Mouse (Mus musculus) G1E (cell line): ENCODE measurements around the gene D630023F18Rik. TPM values are rescaled to one million over a fixed set of nuclear protein-coding genes. Genes with fewer than 3 reads are reported as not detected.

ENCODE experiments used
- ATAC-seq: 2 replicates; pipeline ENCODE4 v1.8.0; 2016; ENCODE audit warnings: mild to moderate bottlenecking; ENCODE audit not compliant: insufficient number of reproducible peaks, poor library complexity, low FRiP score, severe bottlenecking; ENCODE audit errors: extremely low read depth
- DNase-seq: peaks from one replicate; pipeline ENCODE4 v3.0.0; 2012; ENCODE audit warnings: low spot score
- H3K27me3 ChIP-seq: 2 replicates; pipeline ENCODE4 v1.6.1; 2012; ENCODE audit warnings: mild to moderate bottlenecking, low read length, inconsistent platforms; ENCODE audit not compliant: insufficient read depth
- H3K36me3 ChIP-seq: replicated peaks from 2 replicates; pipeline ENCODE3; 2012; ENCODE audit warnings: mild to moderate bottlenecking, inconsistent platforms
- H3K4me1 ChIP-seq: 2 replicates; pipeline ENCODE4 v1.6.1; 2012; ENCODE audit warnings: low read depth, low read length, inconsistent platforms, mixed read lengths; ENCODE audit not compliant: insufficient read depth
- H3K4me3 ChIP-seq: 2 replicates; pipeline ENCODE4 v1.5.1; 2012; ENCODE audit warnings: low read depth, mild to moderate bottlenecking, inconsistent platforms, low read length, moderate library complexity, mixed read lengths
- H3K9me3 ChIP-seq: replicated peaks from 2 replicates; pipeline ENCODE4 v1.6.1; 2012; ENCODE audit warnings: inconsistent platforms
- CTCF ChIP-seq: IDR thresholded peaks from 2 replicates; pipeline ENCODE4 v1.5.1; 2012; ENCODE audit warnings: low read depth, low read length, inconsistent platforms, mixed read lengths
- GATA1 ChIP-seq: IDR thresholded peaks from 2 replicates; pipeline ENCODE4 v1.6.1; 2012; ENCODE audit warnings: borderline replicate concordance, low read length, inconsistent platforms, mixed read lengths
- GATA2 ChIP-seq: IDR thresholded peaks from 2 replicates; pipeline ENCODE4 v1.6.1; 2012; ENCODE audit warnings: low read depth, low read length, inconsistent platforms, borderline replicate concordance
- POLR2AphosphoS5 ChIP-seq: IDR thresholded peaks from 2 replicates; pipeline ENCODE4 v1.6.1; 2012; ENCODE audit warnings: low read depth, low read length, inconsistent platforms; ENCODE audit not compliant: insufficient replicate concordance
- TAL1 ChIP-seq: conservative IDR thresholded peaks from 2 replicates; pipeline ENCODE4 v1.6.1; 2012; ENCODE audit warnings: low read depth, low read length, inconsistent platforms, mixed read lengths
- polyA plus RNA-seq: library from polyadenylated mRNA; stranded (reverse); fragments of >175 nt; gene quantifications from 2 replicates; pipeline ENCODE4 v1.2.3, GENCODE M21; 2012
- total RNA-seq, 2 experiments: library from RNA; stranded (forward) in 1 of 2; stranded (reverse) in 1 of 2; fragments of 200-1000 nt in 1 of 2; fragments of >200 nt in 1 of 2; fragmentation: Nextera tagmentation in 1 of 2; gene quantifications; 2 replicates each; pipeline ENCODE4 v1.2.3; 2014 to 2017

Gene D630023F18Rik
- total and polyA plus RNA-seq, 3 experiments: 0.05 to 0.07 TPM; not detected in 1

DNA sequence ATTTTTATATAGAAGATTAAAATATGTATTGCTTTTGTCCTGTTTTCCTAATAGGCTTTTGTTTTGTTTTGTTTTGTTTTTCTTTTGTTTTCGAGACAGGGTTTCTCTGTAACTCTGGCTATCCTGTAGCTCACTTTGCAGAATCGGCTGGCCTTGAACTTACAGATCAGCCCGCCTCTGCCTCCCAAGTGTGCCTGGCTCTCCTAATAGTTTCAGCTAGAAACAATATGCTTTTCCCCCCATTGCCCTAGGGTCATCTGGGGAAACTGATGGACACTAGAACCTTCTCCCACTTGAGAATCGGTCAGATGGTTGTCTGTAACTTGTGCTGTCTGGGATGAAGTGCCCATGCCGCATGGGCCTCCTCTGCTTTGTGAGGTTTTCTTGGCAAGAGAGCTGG is 33.1 kb upstream of the D630023F18Rik start:
- ATAC-seq: no peak
- H3K9me3 ChIP-seq: no peaks in the 10 kb centered on the region
- no peak overlapping the region for H3K4me3 ChIP-seq
- TF ChIP-seq GATA2 (no peak), GATA1 (no peak), TAL1 (no peak), POLR2AphosphoS5 (no peak), CTCF (no peak)
- no peak for DNase-seq
- no peaks in the 10 kb centered on the region for H3K27me3 ChIP-seq
- peaks cover 21% of the 10 kb centered on the region for H3K36me3 ChIP-seq
- H3K4me1 ChIP-seq: no peaks in the 10 kb centered on the region

- Histone ChIP-seq H3K9me3 (no peaks in the 10 kb centered on the region), H3K27me3 (no peaks in the 10 kb centered on the region), H3K4me1 (no peaks in the 10 kb centered on the region), H3K4me3 (no peak overlapping the region), H3K36me3 (peaks cover 10% of the 10 kb centered on the region)
- no peak for TF ChIP-seq CTCF
- TF ChIP-seq TAL1: no peak
- TF ChIP-seq GATA2: no peak
- no peak for TF ChIP-seq POLR2AphosphoS5
- no peak for TF ChIP-seq GATA1
- ATAC-seq (no peak), DNase-seq (no peak)
These were observed 31.8 kb upstream of the D630023F18Rik start for GRCm38 (mm10) chr1:65154814-65155213.

DNA sequence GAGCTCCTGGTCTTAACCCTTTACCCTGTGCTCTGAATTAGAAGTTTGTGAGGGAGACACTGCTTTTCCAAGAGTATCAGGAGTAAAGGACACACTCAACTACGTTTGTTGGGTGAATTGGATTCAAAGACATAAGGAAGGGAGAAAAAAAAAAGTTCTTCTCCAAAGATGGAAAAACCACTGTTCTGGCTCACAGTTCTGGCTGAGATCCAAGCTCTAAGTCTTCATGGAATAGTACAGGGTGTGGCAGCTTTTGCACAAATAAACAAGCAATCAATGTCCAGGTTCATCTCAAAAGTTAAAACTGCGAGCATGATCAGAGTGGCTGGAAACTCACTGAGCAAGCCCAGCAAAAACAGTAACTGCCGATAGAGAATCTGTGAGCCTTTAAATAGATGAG is 25.0 kb upstream of the D630023F18Rik start:
- Histone ChIP-seq H3K27me3 (no peaks in the 10 kb centered on the region), H3K4me1 (no peaks in the 10 kb centered on the region), H3K9me3 (no peaks in the 10 kb centered on the region; the same call in 1 of the 2 replicates), H3K4me3 (no peak overlapping the region), H3K36me3 (no peaks in the 10 kb centered on the region)
- DNase-seq (no peak), ATAC-seq (no peak)
- TF ChIP-seq POLR2AphosphoS5: no peak
- no peak for TF ChIP-seq GATA2
- no peak for TF ChIP-seq TAL1
- TF ChIP-seq GATA1: no peak
- no peak for TF ChIP-seq CTCF

GRCm38 (mm10) chr1:65147326-65147725 is 24.3 kb upstream of the D630023F18Rik start:
- Histone ChIP-seq H3K9me3 (no peaks in the 10 kb centered on the region; the same call in 1 of the 2 replicates), H3K27me3 (no peaks in the 10 kb centered on the region), H3K36me3 (no peaks in the 10 kb centered on the region), H3K4me1 (no peaks in the 10 kb centered on the region), H3K4me3 (no peak overlapping the region)
- TF ChIP-seq CTCF (no peak), TAL1 (no peak), GATA2 (no peak), POLR2AphosphoS5 (no peak), GATA1 (no peak)
- no peak for ATAC-seq
- no peak for DNase-seq

DNA sequence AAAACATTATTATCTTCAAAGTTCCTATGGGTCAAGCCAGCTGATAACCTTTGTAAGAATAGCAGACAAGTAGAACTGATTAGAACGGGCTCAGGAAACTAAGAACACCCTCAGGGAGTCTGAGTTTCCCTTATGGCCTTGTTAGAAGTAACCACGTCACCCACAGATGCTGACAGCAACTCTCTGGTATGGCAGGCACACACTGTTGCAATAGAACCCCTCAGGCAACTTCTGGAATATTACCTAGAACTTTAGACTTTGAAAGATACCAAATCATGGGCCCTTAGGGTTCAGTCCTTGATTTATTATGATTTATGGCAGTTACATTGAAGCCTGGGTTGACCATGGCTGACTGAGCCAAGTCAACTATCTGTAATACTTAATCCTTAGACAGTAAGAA is 23.6 kb upstream of the D630023F18Rik start:
- H3K36me3 ChIP-seq: no peaks in the 10 kb centered on the region
- H3K27me3 ChIP-seq: no peaks in the 10 kb centered on the region
- no peaks in the 10 kb centered on the region; the same call in 1 of the 2 replicates for H3K9me3 ChIP-seq
- no peaks in the 10 kb centered on the region for H3K4me1 ChIP-seq
- TF ChIP-seq GATA1 (no peak), TAL1 (no peak), POLR2AphosphoS5 (no peak), CTCF (no peak), GATA2 (no peak)
- ATAC-seq (no peak), DNase-seq (no peak)
- no peak overlapping the region for H3K4me3 ChIP-seq

GRCm38 (mm10) chr1:65144783-65145182 is 21.8 kb upstream of the D630023F18Rik start:
- no peak for DNase-seq

DNA sequence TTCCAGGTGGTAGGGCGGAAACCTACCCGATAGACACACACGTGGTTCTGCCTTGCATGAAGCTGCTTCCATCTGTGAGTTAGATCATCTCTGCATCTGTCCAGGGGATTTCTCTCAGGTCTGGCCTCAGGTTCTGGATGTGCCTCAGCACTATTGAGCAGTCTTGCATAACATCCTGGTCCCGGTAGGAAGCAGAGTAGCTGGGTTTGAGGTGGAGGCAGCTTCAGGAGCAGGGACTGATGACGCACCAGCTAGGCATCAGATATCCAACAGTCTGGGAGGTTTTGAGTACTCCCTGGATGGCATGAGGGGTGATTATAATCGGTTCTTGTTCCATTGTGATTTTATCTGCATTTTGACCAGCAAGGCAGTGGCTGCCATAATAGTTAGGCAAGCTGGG is 14.5 kb upstream of the D630023F18Rik start:
- H3K4me3 ChIP-seq: no peak overlapping the region
- no peaks in the 10 kb centered on the region for H3K4me1 ChIP-seq
- no peaks in the 10 kb centered on the region for H3K36me3 ChIP-seq
- DNase-seq (no peak), ATAC-seq (no peak)
- no peaks in the 10 kb centered on the region for H3K9me3 ChIP-seq
- H3K27me3 ChIP-seq: peaks cover 4% of the 10 kb centered on the region; the same call in 1 of the 2 replicates
- TF ChIP-seq TAL1 (no peak), GATA2 (no peak), POLR2AphosphoS5 (no peak), CTCF (no peak), GATA1 (no peak)

More at GRCm38 (mm10) chr1:65144783-65145182, 21.8 kb upstream of the D630023F18Rik start:
- no peak for TF ChIP-seq GATA2
- TF ChIP-seq POLR2AphosphoS5: no peak
- TF ChIP-seq TAL1: no peak
- TF ChIP-seq CTCF: no peak
- TF ChIP-seq GATA1: no peak
- ATAC-seq: no peak
- Histone ChIP-seq H3K4me1 (no peaks in the 10 kb centered on the region), H3K4me3 (no peak overlapping the region), H3K9me3 (no peaks in the 10 kb centered on the region; the same call in 1 of the 2 replicates), H3K36me3 (no peaks in the 10 kb centered on the region), H3K27me3 (no peaks in the 10 kb centered on the region)
